ENCODE assay signal across 13 mouse cellular contexts in the genomic region with DNA sequence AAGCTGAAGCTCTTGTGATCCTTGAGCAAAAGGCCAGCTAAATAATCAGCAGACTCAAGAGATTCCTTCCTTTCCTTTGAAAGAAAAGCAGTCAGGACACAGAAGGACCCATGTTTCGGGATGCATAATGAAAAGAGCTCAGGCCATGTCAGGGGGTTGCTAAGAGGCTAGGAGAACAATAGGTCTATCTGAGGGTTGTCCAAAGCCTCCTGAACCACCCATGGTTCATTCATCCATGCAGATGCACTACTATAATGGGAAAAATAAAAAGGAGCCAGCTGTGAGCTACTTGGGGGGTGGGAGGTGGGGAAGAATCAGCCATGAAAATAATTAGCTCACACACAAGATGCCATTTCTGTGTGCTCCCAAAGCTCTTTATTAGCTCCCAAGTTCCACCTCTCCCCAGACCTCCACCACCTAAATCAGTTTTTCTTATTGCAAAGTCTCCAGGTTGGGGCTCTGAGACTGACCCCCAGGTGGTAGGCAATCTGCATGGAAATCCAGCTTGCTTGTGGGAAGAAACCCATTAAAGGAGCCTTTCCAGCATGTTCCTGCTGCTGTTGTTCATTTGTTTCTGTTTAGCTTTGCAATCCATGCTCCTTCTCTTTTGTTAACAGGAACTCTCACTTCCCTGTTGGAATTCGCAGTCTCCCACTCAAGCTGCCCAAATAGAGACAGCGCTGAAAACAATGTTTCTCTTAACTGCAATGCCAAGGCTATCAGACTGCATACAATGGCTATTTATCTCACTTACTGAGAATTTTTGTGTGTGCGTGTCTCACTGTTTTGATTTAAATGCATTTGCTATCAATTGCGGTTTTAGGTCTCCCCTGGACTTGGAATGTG. TPM values are rescaled to one million over a fixed set of nuclear protein-coding genes. Genes with fewer than 3 reads are reported as not detected.
DNase-seq lines count a peak whose midpoint lies in the region; ATAC-seq lines count a peak whose summit lies in the region.
"Had no signal": no experiment of that assay in that cellular context is flagged by ENCODE, and none has a peak within 500 bp of the region (broad histone marks: within the 10 kb centered on the region; RNA-seq: fewer than 3 reads in every experiment).

No protein-coding gene starts in this region.

- peak; percentile 75; the same call in 1 of the 2 replicates for ATAC-seq in embryonic facial prominence, embryonic 11.5 days (replicated peaks; ENCODE audit: insufficient number of reproducible peaks, low FRiP score, low TSS enrichment, low read depth)
- peak; percentile 75 for ATAC-seq in midbrain, embryonic 13.5 days
- no peak for ATAC-seq in inflammation-experienced regulatory T-cells, adult 6 months

- H3K4me2 ChIP-seq in embryonic facial prominence, embryonic 11.5 days (ENCODE audit: low read depth, low read length): no peak overlapping the region
- no peak overlapping the region for H3K4me2 ChIP-seq in midbrain, embryonic 13.5 days (replicated peaks)
- H3K4me2 ChIP-seq: liver, embryonic 15.5 days had no signal

- 30% methylated on average over 5 of the region's 5 CpGs for WGBS in embryonic facial prominence, embryonic 11.5 days
- 22% methylated on average over 5 of the region's 5 CpGs for WGBS in hindbrain, embryonic 10.5 days
- 7% methylated on average over 5 of the region's 5 CpGs for WGBS in midbrain, embryonic 13.5 days

- no peak overlapping the region for H3K27ac ChIP-seq in embryonic facial prominence, embryonic 11.5 days (replicated peaks; ENCODE audit: low read depth, low read length)
- peak overlapping the region; percentile 82 for H3K27ac ChIP-seq in hindbrain, embryonic 10.5 days
- H3K27ac ChIP-seq in midbrain, embryonic 13.5 days: peak overlapping the region; percentile 71
- H3K27ac ChIP-seq: liver, embryonic 15.5 days; macrophage had no signal

- no peaks in the 10 kb centered on the region for H3K9me3 ChIP-seq in embryonic facial prominence, embryonic 11.5 days (replicated peaks; ENCODE audit: control insufficient read depth, low read length)
- H3K9me3 ChIP-seq in hindbrain, embryonic 10.5 days: no peaks in the 10 kb centered on the region
- H3K9me3 ChIP-seq in midbrain, embryonic 13.5 days: no peaks in the 10 kb centered on the region
- H3K9me3 ChIP-seq: liver, embryonic 15.5 days had no signal

- H3K4me3 ChIP-seq in embryonic facial prominence, embryonic 11.5 days (ENCODE audit: low read depth, low read length): no peak overlapping the region
- H3K4me3 ChIP-seq in hindbrain, embryonic 10.5 days: no peak overlapping the region
- H3K4me3 ChIP-seq in midbrain, embryonic 13.5 days (replicated peaks): no peak overlapping the region
- H3K4me3 ChIP-seq: liver, embryonic 15.5 days had no signal

- no peaks in the 10 kb centered on the region for H3K4me1 ChIP-seq in embryonic facial prominence, embryonic 11.5 days (ENCODE audit: control insufficient read depth, insufficient read depth, low read length)
- peaks cover 27% of the 10 kb centered on the region for H3K4me1 ChIP-seq in hindbrain, embryonic 10.5 days (replicated peaks)
- H3K4me1 ChIP-seq in midbrain, embryonic 13.5 days (replicated peaks): peaks cover 18% of the 10 kb centered on the region
- H3K4me1 ChIP-seq: liver, embryonic 15.5 days had no signal

- H3K36me3 ChIP-seq in embryonic facial prominence, embryonic 11.5 days (replicated peaks; ENCODE audit: control insufficient read depth, insufficient read depth, low read depth, low read length): no peaks in the 10 kb centered on the region
- no peaks in the 10 kb centered on the region for H3K36me3 ChIP-seq in hindbrain, embryonic 10.5 days
- no peaks in the 10 kb centered on the region for H3K36me3 ChIP-seq in midbrain, embryonic 13.5 days
- H3K36me3 ChIP-seq: liver, embryonic 15.5 days had no signal

- no peaks in the 10 kb centered on the region for H3K27me3 ChIP-seq in embryonic facial prominence, embryonic 11.5 days (ENCODE audit: control insufficient read depth, insufficient read depth, low read length)
- no peaks in the 10 kb centered on the region for H3K27me3 ChIP-seq in hindbrain, embryonic 10.5 days (ENCODE audit: insufficient read depth, poor library complexity, severe bottlenecking)
- no peaks in the 10 kb centered on the region for H3K27me3 ChIP-seq in midbrain, embryonic 13.5 days
- H3K27me3 ChIP-seq: liver, embryonic 15.5 days had no signal

- no peak overlapping the region for H3K9ac ChIP-seq in embryonic facial prominence, embryonic 11.5 days (replicated peaks; ENCODE audit: low read length)
- no peak overlapping the region for H3K9ac ChIP-seq in midbrain, embryonic 13.5 days (replicated peaks)
- H3K9ac ChIP-seq: liver, embryonic 15.5 days had no signal

- no peak for DNase-seq in embryonic facial prominence, embryonic 11.5 days (ENCODE audit: low spot score)
- peak; percentile 35 for DNase-seq in hindbrain, embryonic 10.5 days (ENCODE audit: low spot score)
- peak; percentile 56 for DNase-seq in retina, postnatal 1 day
- no peak for DNase-seq in urinary bladder, postnatal 25 days (ENCODE audit: low spot score)
- no peak for DNase-seq in adrenal gland, adult 18-20 months (ENCODE audit: low spot score in 2 of 2)
- DNase-seq: cerebellum, adult 8-10 months; kidney, postnatal 36 days had no signal

RNA-seq across cellular contexts. Expression of a gene that starts 30.7 kb away (rescaled TPM):
- polyA plus RNA-seq in embryonic facial prominence, embryonic 11.5 days (2014; fragmentation: Nextera tagmentation; extraction: Ambion mirVana): 25.1 and 35.8 TPM in 2 replicates
- 33.0 and 45.8 TPM in 2 replicates for polyA plus RNA-seq in hindbrain, embryonic 10.5 days (2016; fragmentation: Nextera tagmentation; extraction: Ambion mirVana)
- 27.8 and 31.3 TPM in 2 replicates for polyA plus RNA-seq in midbrain, embryonic 13.5 days (2015; fragmentation: Nextera tagmentation; extraction: Ambion mirVana)
- total RNA-seq in adrenal gland, adult 18-20 months (2021): 10 to 100 TPM in 1 of 2 experiments, 1 to 10 TPM in 1; 9.8 to 12.9 TPM
- 10 to 100 TPM in 2 of 3 experiments, not detected in 1; 13.1 to 24.4 TPM for polyA plus RNA-seq in inflammation-experienced regulatory T-cells, adult 6 months (2017; shearing (Covaris generic))
- polyA plus RNA-seq: spleen, adult 2 months; urinary bladder, adult 2 months had no signal

RNA-seq across cellular contexts. Expression of a gene that starts 36.3 kb away (rescaled TPM):
- polyA plus RNA-seq in embryonic facial prominence, embryonic 11.5 days (2014; fragmentation: Nextera tagmentation; extraction: Ambion mirVana): 7.4 and 9.1 TPM in 2 replicates
- polyA plus RNA-seq in hindbrain, embryonic 10.5 days (2016; fragmentation: Nextera tagmentation; extraction: Ambion mirVana): 9.2 and 9.9 TPM in 2 replicates
- polyA plus RNA-seq in midbrain, embryonic 13.5 days (2015; fragmentation: Nextera tagmentation; extraction: Ambion mirVana): 16.0 and 16.3 TPM in 2 replicates
- 1 to 10 TPM; 4.1 to 5.6 TPM for total RNA-seq in adrenal gland, adult 18-20 months (2021)
- polyA plus RNA-seq in inflammation-experienced regulatory T-cells, adult 6 months (2017; shearing (Covaris generic)): 1 to 10 TPM; 4.8 to 6.7 (median 6.1) TPM

RNA-seq across cellular contexts. Expression of a gene that starts 36.4 kb away (rescaled TPM):
- polyA plus RNA-seq in embryonic facial prominence, embryonic 11.5 days (2014; fragmentation: Nextera tagmentation; extraction: Ambion mirVana): 28.8 and 30.1 TPM in 2 replicates
- 23.1 and 25.7 TPM in 2 replicates for polyA plus RNA-seq in hindbrain, embryonic 10.5 days (2016; fragmentation: Nextera tagmentation; extraction: Ambion mirVana)
- polyA plus RNA-seq in midbrain, embryonic 13.5 days (2015; fragmentation: Nextera tagmentation; extraction: Ambion mirVana): 20.3 and 23.2 TPM in 2 replicates
- 10 to 100 TPM; 20.9 to 26.7 TPM for total RNA-seq in adrenal gland, adult 18-20 months (2021)
- 10 to 100 TPM; 14.1 to 26.3 (median 18.6) TPM for polyA plus RNA-seq in inflammation-experienced regulatory T-cells, adult 6 months (2017; shearing (Covaris generic))

RNA-seq across cellular contexts. Expression of a gene that starts 36.4 kb away (rescaled TPM):
- polyA plus RNA-seq in embryonic facial prominence, embryonic 11.5 days (2014; fragmentation: Nextera tagmentation; extraction: Ambion mirVana): 19.9 and 20.7 TPM in 2 replicates
- 13.2 and 16.7 TPM in 2 replicates for polyA plus RNA-seq in hindbrain, embryonic 10.5 days (2016; fragmentation: Nextera tagmentation; extraction: Ambion mirVana)
- 12.0 and 13.3 TPM in 2 replicates for polyA plus RNA-seq in midbrain, embryonic 13.5 days (2015; fragmentation: Nextera tagmentation; extraction: Ambion mirVana)
- 10 to 100 TPM; 15.9 to 18.6 TPM for total RNA-seq in adrenal gland, adult 18-20 months (2021)
- polyA plus RNA-seq in inflammation-experienced regulatory T-cells, adult 6 months (2017; shearing (Covaris generic)): 10 to 100 TPM; 11.4 to 13.7 (median 11.5) TPM

Comparison
In these comparisons a context has a peak if more than half of its experiments do, and no peak if none do; other contexts are left out.
1. DNase-seq: peak in hindbrain, embryonic 10.5 days (single experiment) and retina, postnatal 1 day (single experiment); none in embryonic facial prominence, embryonic 11.5 days (single experiment), urinary bladder, postnatal 25 days (single experiment) and adrenal gland, adult 18-20 months (0 of 2).